Mouse (Mus musculus) spleen, adult 12 weeks (tissue): Measurements from ENCODE around the gene Fam90a1b.
"Not testable (repeated sequence)": the region's sequence is repeated elsewhere in the genome, so short reads cannot be mapped to it uniquely, and the experiment has no call there.

Experiments
- DNase-seq: peaks from one replicate; pipeline ENCODE4 v3.0.0; 2022; ENCODE audit warnings: low spot score

Fam90a1b gene

DNA sequence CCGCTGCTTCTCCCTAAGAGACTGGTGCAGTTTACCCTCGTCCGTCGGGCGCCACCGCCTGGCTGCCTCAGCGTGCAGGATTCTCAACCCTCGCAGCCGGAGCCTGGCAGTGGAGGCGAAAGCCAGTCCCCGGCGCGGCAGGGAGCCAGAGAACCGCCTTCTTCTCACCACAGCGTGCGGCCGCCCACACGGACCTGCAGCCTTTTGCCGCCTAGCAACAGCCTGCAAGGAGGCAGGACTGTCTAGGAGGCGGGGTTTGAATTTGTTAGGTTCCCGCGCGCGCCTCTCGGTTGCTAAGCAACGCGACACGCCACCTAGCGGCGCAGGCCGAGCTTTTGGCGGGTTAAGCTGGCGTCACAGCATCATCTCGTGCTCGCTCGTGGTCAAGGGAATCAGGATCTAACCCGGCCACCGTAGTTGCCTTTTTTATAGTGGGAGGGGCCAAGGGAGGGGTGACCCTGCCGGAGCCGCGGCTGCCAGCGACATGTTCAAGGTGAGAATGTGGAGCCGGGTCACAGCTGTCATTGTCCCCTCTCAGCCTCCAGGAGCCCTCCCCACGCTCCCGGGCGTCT, at the start of gene Fam90a1b, which contains the start of gene Apoo:
Gene Fam90a1b (minus strand): TSS at position 108 of the 572 bp plus-strand sequence.
Gene Apoo (plus strand): TSS at position 448 of the 572 bp plus-strand sequence.
- peak; percentile 95 for DNase-seq

DNA sequence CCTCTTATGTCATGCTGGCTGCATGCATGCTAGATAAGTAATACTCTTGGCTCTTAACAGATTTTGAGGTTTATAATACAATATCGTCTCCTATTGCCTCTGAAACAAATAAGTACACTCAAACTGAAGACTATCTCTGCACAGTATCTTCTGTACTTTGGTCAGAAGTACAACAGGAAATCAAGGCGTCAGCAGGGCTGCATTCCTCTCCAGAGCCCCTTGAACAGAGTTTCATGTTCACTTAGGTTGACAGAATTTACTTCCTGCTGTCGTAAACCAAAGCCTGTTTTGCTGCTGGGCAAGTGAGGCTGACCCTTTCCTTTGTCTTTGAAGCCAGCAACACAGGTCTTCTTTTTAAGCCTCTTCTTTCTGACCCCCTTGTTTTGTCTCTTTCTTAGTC, 42.4 kb upstream of the Fam90a1b start:
- DNase-seq = no peak

DNA sequence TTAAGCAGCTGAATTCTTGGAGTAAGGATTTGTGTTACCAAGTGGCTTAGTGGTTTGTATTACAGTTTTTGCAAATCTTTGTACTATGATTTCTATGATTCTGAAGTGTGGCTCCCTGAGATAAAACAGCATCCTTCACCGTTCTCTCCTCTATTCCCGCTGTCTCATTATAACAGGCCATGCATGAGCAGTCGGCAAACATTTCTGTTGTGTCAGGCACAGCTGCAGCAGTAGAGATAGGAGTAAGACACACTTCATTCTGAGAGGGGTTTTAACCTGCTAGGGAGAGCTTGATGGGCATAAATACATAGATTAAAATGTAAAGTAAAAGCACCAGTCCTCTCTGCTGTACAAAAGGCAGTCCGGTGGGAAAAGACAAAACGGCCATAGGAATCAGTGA, 12.2 kb upstream of the Fam90a1b start:
- no peak for DNase-seq

DNA sequence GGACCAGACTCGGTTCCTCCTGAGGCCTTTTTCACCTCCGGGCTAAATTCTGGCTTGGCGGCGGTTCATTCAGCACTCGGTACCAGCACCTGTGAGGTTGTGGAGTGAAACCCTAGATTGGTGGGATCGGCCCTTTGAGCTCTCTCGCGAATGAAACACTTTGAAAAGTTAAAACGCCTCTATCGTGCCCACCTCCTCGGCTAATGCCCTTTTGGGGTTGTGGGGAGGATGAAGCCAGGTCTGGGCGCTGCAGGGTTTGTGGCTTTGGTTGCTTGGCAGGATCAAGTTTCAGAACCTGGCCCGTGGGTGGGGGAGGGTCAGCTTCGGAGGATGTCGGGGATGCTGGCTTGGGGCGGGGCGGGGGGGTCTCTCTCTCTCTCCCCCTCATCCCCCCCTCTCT, 671 bp upstream of the Fam90a1b start:
- DNase-seq = no peak

DNA sequence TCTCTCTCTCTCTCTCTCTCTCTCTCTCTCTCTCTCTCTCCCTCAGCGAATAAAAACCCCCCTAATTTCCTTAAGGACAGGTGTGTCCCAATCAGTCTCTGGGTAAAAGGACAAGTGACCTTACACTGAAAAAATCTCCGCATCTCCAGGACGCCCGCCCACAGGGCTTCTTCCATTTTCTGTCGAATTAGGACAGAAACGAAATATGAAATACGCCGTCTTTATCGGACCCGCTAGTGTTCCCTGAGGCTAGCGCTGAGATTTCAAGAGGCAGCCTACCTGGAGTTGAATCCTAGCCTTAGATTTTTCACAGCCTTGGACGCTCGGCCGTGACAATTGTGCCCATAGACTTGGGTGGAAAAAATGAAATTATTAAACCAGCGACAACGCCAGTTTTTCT, 548 bp downstream of the Fam90a1b start:
- DNase-seq = no peak

DNA sequence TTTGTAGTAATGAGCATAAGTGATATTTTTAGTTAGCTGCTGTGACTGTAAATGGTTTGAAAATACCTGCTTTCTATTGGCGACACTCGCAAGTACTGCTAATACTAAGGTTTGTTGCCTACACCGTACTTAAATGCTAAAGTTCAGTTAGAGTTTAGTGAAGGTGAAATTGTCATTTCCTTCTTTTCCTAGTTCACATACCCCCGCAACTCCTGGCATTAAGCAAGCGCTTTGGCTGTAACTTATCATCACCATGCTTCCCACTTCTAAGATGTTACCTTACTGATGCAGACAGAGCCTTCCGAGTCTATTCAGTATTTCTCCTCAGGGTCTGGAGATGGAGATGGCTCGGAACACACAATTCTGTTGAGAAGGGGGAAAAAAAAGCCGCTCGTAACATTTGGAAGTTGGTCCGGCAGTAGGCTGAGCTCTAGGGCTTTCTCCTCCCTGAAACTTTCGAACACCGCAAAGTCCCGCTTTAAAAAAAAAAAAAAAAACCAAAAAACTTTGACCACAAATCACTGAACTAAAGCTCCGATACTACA, 1.1 kb downstream of the Fam90a1b start:
- no peak for DNase-seq

DNA sequence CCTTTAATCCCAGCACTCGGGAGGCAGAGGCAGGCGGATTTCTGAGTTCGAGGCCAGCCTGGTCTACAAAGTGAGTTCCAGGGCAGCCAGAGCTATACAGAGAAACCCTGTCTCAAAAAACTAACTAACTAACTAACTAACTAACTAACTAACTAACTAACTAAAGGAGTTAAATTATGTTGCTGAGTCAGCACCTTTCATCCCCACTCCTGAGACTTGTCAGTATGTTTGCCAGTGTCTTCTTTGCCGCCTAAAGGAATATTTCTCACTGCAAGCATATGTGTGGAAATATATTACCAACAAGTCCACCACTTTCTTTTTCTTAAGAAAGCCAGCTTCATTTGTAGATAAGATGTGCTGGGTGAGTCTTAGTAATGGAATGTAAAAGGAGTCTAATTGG, 22.9 kb downstream of the Fam90a1b start:
- not testable (repeated sequence) for DNase-seq

DNA sequence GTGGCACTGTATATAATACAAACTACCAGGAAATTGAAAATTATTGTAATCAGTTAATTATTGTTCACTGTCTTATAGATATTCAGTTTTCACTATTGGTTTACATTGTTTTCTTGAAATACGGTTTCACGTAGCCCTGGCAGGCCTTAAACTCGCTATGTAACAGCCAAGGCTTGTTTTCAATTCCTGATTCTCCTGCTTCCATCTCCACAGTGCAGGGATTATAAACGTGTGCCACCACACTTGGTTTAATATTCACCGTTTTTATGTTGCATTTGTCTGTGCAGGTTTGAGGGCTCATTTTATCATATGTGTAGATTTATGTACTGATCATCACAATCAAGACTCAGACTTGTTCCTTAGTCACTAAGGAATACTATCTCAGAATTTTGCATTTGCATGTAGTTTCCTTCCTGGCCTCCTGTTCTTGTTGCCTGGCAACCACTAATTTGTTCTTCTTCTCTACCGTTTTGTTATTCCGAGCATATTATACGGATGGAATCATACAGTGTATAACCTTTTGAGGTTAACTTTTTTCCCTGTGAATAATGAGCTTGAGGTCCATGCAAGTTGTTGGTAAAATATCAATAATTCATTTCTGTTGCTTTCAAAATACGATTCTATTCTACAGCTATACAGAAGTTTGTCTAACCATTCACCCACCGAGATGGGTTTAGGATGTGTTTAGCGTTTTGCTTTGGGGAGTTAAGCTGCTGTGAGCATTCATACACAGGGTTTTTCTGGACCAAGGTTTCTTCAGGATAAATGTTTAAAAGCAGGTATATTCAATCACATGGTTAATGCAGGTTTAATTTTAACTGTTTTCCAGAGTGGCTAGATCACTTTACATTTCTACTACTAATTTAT, 45.3 kb downstream of the Fam90a1b start:
- no peak for DNase-seq
